Mouse (Mus musculus): ENCODE data around the gene Kif26b.

DNA sequence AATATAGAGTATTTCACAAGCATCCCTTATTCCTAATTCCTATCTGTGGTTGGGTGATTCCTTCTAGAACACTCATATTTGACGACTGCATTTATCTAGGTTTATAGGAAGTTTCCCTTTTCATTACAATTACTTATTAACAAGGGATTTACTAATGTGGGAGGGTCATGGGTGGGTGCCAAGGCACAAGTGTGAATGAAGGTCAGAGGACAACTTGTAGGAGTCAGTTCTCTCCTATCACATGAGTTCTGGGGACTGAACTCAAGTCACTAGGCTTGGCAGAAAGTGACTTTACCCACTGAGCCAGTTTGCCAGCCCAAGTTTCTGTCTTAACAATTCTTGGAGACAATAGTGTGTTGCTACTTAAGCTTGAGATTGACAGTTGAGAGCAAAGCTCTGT is 459.3 kb downstream of the Kif26b start:
- TF ChIP-seq EP300 (IDR thresholded peaks at IDR 0.05): no peak
- TF ChIP-seq CTCF (IDR thresholded peaks at IDR 0.05): no peak
